Mouse (Mus musculus) lung, postnatal 0 days (tissue): ENCODE data around the gene Ghrh.

ENCODE experiments used
- CTCF ChIP-seq: IDR thresholded peaks from 2 replicates; pipeline ENCODE4 v1.5.1; 2016; ENCODE audit warnings: antibody characterized with exemption, mild to moderate bottlenecking
- EP300 ChIP-seq: IDR thresholded peaks from 2 replicates; pipeline ENCODE4 v1.6.1; 2016; ENCODE audit warnings: antibody characterized with exemption, mild to moderate bottlenecking, control low read depth

- TF ChIP-seq CTCF (no peak), EP300 (no peak)
Observed at GRCm38 (mm10) chr2:157349121-157349778, 1.9 kb upstream of the Ghrh start.
